Mouse (Mus musculus) right cerebral cortex, postnatal 25 days (tissue): ENCODE results near the gene Hic1.

Experiments used
- DNase-seq: peaks from one replicate; pipeline ENCODE4 v3.0.0; 2022

The Hic1 gene

GRCm38 (mm10) chr11:75169405-75170080 lies at the start of gene Hic1:
TSS of gene Hic1 (minus strand) at chr11:75169519.
- DNase-seq, result no peak

DNA sequence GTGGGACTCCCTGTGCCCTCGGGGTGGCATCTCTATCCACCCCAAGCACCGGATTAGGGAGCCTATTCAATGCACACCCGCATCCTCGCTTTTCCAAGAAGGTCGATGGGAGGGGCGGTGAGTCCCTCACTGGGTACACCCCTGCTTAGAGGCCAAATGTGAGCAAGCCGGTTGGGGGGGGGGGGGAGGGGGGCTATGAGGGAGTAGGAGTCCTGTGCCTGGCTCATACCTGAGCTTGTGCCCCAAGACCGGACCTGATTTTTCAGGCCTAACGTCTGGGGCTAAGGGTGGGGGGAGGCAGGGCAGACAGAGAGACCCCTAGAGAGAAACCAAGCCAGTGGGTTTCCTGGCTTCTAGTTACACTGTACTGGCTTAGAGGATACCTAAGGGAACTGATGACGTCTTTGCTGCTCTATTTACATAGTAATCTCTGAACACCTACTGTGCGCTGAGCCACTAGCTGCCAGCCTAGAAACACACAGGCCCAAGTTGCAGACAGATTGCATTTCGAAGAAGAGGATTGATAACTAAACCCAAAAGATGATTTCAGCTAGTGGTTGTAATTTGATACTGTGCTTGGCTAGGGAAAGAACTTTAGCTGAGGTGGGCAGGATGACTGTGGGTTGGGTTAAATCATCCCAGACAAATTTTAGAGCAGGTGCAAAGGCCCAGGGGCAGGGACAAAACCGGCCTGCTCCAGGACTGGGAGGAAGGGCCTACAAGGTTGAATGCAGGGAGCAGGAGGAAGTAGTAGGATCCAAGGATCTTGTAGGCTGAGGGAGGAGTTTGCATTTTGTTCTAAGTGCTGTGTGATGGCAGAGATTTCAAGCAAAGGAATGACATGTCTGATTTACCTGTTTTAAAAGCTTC lies 45.0 kb upstream of the Hic1 start:
- DNase-seq, result no peak

DNA sequence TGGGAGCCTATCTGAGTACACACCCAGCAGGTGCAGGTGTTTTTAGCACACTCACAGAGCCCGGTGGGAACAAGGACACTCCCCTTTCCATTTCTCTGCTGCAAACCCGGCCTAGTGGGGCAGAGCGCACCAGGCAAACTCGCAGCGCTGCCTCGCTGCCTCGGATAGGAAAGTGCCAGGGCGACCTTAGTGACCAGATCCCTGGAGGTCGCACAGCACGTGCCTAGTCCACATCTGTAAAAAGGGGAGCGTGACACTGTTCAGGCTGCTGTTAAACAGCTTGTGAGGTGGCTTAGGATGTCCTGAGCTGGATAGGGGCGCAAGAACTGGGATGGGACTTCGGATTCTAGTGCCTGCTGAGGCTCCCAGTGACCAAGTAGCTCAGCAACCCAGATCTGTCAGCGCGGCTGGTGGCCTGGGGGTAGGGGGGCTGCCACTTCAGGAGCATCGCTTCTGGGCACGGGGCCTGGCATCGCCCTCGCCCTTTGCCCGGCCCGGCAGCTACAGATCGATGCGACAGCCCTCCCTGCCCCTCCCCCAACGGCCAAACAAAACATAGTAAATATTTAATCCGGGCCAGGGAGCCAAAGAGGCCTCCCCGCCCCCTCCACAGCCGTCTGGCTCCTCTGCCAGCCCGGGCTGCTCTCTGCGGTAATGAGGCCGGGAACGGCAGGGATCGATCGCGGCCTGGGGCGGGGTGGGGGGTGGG lies 44.2 kb upstream of the Hic1 start:
- DNase-seq, result no peak

- DNase-seq, result no peak
Observed at GRCm38 (mm10) chr11:75212876-75213275, 43.6 kb upstream of the Hic1 start.

- DNase-seq, result no peak
Observed at GRCm38 (mm10) chr11:75212031-75212667, 42.8 kb upstream of the Hic1 start.

GRCm38 (mm10) chr11:75210755-75211154 lies 41.4 kb upstream of the Hic1 start:
- no peak for DNase-seq

GRCm38 (mm10) chr11:75210093-75210492 lies 40.8 kb upstream of the Hic1 start:
- no peak for DNase-seq

GRCm38 (mm10) chr11:75209363-75209762 lies 40.0 kb upstream of the Hic1 start:
- DNase-seq, result no peak

DNA sequence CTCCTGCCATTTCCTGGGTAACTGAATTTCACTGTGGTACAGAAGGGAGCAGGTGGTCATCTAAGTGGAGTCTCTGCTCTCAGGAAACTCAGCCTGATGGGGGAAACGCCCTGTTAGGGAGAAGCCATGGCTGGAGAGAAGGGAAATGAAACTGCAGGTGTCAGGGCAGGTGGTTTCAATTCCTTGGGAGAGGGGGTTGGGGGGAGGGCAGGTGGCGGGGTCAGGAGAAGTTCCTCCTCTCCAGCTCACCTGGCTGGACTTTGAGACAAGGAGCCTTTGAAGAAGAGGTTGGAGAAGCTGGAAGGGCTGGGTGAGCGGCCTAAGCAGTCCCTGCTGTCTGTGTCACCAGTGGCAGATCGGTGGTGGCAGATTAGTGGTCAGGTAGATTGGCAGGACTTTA lies 37.0 kb upstream of the Hic1 start:
- DNase-seq, result no peak

DNA sequence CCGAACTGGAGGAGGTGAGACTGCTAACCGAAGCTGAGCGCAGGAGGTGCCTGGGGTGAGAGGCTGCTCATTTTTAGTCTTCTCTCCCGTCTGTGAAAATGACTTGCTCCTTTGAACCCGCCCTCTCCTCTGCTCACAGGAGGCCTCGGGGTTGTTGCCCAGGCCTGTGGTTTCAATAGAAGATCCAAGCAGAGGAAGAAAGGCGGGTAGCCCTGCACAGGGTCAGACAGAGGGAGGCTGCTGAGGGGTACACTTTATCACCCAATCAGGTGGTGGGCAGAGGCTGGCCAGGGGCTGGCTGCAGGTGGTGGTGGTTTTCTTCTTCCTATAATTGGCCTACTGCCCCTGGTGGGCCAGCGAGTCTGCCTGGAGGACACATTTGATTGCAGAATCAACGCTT lies 35.2 kb upstream of the Hic1 start:
- no peak for DNase-seq

DNA sequence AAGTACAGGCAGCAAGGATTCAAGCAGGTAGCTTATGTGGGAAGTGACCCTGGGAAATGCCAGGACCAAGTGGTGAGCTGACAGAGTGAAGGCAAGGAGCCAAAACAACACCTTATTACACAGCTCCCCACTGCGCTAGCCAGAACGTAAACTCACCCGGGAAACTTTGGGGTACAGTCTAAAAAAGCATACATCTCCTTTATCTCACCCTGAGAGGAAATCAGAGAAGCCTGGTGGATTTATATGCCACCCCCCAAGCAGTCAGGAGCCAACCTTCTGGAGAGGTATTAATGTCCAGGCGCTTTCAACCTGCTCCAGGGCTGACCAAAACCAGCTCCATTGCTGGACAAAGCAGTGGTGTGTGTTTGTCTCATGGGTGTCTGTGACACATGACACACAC lies 34.6 kb upstream of the Hic1 start:
- DNase-seq, result no peak

DNA sequence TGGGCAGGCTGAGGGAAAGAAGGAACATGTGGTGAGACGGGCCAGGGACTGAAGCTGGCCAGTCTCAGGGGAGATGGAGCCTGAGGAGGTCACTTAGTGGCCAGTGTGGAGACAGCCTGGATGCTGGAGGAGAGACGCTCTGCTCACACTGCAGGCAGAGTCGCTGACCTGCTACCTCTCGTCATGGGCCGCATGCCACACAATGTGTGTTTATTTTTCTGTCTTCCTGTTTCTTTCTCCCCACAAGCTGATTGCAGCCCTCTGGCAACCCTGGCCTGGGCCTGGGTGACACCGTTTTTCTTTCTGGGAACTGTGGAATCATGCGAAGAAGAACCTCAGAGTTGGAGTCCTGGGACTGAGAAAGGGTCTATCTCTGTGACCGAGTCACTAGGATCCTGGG lies 32.4 kb upstream of the Hic1 start:
- DNase-seq, result no peak

GRCm38 (mm10) chr11:75200935-75201334 lies 31.6 kb upstream of the Hic1 start:
- DNase-seq, result peak; percentile 73

DNA sequence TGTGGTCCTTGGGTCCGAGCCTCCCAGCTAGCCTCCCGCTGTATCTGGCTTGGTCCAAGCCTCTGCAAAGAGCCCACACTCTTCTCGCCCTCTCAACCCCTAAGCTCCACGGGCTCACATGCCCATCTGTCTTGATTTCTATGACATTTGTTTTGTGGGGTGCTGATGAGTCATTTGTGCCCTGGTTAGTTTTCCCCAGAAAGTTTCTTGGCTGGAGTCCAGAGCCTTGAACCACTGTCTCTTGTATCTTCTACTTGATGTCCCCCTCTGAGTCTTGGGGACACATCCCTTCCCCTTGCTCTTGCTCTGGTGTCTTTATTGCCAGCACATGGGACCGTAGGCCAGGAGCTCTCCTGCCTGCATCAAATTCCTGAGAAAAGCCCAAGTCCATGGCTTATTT lies 30.6 kb upstream of the Hic1 start:
- no peak for DNase-seq

DNA sequence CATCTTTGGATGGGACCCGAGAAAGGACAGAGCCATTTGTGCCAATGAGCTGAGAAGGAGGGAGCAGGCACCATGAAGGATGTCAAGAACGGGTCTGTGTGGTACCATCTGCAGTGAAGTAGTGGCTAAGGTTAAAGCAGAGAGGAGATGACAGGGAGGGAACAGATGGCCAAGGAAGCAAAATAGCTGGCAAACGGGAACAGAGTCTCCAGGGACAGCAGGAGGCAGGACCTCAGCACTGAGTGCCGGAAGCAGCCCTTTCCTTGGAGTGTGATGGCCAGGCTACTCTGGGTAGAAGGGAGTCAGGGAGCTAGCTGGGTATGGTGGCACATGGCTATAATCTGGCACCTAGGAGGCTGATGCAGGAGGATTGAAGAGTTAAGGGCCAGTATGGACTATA lies 29.5 kb upstream of the Hic1 start:
- no peak for DNase-seq

DNA sequence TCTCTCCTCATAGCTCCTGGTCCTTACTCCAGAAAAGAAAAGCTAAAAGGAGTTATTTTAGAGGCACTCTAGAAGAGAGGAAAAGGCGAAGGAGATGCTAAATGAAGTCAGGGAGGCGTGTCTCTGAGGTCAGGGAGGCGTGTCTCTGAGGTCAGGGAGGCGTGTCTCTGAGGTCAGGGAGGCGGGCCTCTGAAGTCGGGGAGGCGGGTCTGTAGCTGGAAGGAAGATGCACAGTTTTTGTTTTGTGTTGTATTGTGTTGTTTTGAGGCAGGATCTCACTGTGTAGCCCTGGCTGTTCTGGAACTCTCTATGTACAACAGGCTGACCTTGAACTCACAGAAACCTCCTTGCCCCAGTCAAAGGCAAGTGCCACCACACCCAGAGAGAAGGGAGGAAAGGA lies 28.6 kb upstream of the Hic1 start:
- no peak for DNase-seq

- DNase-seq, result no peak
Observed at GRCm38 (mm10) chr11:75196131-75196530, 26.8 kb upstream of the Hic1 start.

DNA sequence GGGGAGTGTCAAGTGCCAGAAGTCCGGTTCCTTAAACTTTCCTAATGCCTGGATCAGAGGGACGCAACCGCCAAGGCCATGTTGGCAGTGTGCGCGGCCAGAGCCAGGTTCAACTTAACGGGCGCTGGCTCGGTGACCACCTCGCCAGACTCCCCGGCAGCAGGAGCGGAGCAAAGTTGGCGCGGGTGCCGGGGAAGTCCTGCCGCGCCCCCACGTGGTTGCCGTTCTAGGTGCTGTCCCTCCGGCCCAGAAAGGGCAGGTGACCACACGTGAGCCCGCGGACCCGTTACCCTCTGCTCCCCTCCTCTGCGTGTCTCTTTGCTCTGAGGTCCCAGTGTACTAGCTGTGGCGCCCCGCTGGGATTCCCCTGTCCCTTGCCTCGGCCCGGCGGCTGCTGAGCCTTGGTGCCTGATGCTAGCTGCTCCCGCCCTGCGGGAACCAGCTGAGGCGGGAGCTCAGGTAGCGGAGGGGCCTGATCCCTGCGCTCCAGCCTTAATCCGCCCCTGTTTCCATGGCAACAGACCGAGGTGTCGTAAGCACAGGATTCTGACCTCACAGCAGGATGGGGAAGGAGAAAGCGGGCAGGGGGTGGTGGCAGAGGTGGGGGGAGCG lies 25.6 kb upstream of the Hic1 start:
- DNase-seq, result no peak

DNA sequence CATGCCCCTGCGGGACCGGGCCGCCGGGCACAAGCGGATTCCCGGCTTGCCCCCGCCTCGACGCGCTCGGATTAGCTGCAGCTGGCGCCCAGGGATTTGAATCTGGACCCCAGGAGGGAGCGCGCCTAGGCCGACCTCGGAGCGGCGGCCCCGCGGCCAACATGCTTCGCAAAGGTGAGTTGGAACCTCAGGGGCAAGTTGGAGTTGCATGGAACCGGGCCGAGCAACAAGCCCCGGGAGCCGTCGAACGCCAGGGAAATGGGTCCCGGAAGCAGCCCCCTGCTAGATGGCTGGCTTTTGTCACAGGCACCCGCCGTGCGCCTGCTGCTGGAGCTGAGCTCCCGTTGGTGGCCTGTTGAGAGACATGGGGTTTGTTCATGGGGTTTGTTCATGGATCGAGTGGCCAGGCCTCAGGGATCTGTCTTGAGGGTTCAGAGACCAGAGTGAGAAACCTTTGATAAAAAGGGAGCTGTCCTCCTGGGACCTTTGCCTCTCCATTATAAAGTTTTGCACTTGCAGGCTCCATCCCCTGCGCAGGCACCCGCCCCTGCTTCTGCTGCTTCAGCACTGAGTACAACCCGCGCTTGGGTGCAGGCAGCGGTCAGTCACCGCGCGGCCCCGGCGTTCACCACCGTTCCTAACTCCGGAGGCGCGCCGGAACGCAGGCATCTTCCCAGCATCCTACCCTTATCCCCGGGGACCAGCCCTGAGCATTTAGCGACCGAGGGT lies 25.0 kb upstream of the Hic1 start:
- DNase-seq, result no peak

GRCm38 (mm10) chr11:75193256-75194071 lies 24.1 kb upstream of the Hic1 start, which contains the start of gene Rtn4rl1:
TSS of gene Rtn4rl1 (plus strand) at chr11:75193783.
- peak; percentile 77 for DNase-seq
